7 mouse cellular contexts compared by ENCODE assay signal in genomic region chr11:69420554-69421000, GRCm38 (mm10). TPM values are rescaled to one million over a fixed set of nuclear protein-coding genes. Genes with fewer than 3 reads are reported as not detected.
A peak's percentile ranks its signal among the peaks of the same experiment; 100 is the strongest.
DNase-seq lines count a peak whose midpoint lies in the region; ATAC-seq lines count a peak whose summit lies in the region.

No protein-coding gene starts in this region.

- no peak for DNase-seq in lung, postnatal 14 days
- no peak for DNase-seq in forebrain, embryonic 10.5 days (ENCODE audit: extremely low spot score, low spot score)
- DNase-seq in right cerebral cortex, postnatal 4 days: no peak
- no peak for DNase-seq in layer of hippocampus, adult 11-12 months (ENCODE audit: low spot score)

- peak overlapping the region; percentile 62 for H3K4me3 ChIP-seq in lung, embryonic 15.5 days
- peak overlapping the region; percentile 79 for H3K4me3 ChIP-seq in forebrain, embryonic 10.5 days
- peak overlapping the region; percentile 65 for H3K4me3 ChIP-seq in intestine, embryonic 16.5 days (ENCODE audit: low read length)
- H3K4me3 ChIP-seq in neural tube, embryonic 14.5 days (ENCODE audit: low read depth, low read length): peak overlapping the region; percentile 83

- peak overlapping the region; percentile 91 for H3K4me2 ChIP-seq in lung, embryonic 15.5 days
- H3K4me2 ChIP-seq in intestine, embryonic 16.5 days (ENCODE audit: low read depth, low read length): peak overlapping the region; percentile 97
- H3K4me2 ChIP-seq in neural tube, embryonic 14.5 days (ENCODE audit: low read depth, low read length): peak overlapping the region; percentile 99

- 12% methylated on average over 10 of the region's 10 CpGs for WGBS in lung, embryonic 15.5 days
- WGBS in forebrain, embryonic 10.5 days: 3% methylated on average over 10 of the region's 10 CpGs
- WGBS in intestine, embryonic 16.5 days: 16% methylated on average over 10 of the region's 10 CpGs
- 8% methylated on average over 10 of the region's 10 CpGs for WGBS in neural tube, embryonic 14.5 days

- H3K9ac ChIP-seq in lung, embryonic 15.5 days: peak overlapping the region; percentile 24; the same call in 1 of the 2 replicates
- peak overlapping the region; percentile 53; the same call in 1 of the 2 replicates for H3K9ac ChIP-seq in intestine, embryonic 16.5 days (ENCODE audit: low read depth, low read length)
- H3K9ac ChIP-seq in neural tube, embryonic 14.5 days (replicated peaks; ENCODE audit: low read depth, low read length): 0 out of 2 replicates have a peak overlapping the region, but pooled peaks have one; percentile 18

- no peak for ATAC-seq in lung, embryonic 15.5 days (ENCODE audit: borderline replicate concordance, extremely low read depth, low FRiP score, low TSS enrichment)
- no peak for ATAC-seq in intestine, embryonic 16.5 days
- ATAC-seq in neural tube, embryonic 14.5 days (ENCODE audit: low read depth): no peak

- no peaks in the 10 kb centered on the region for H3K36me3 ChIP-seq in lung, embryonic 15.5 days
- no peaks in the 10 kb centered on the region for H3K36me3 ChIP-seq in forebrain, embryonic 10.5 days (replicated peaks)
- no peaks in the 10 kb centered on the region for H3K36me3 ChIP-seq in intestine, embryonic 16.5 days (ENCODE audit: control insufficient read depth, insufficient read depth, low read length)
- no peaks in the 10 kb centered on the region for H3K36me3 ChIP-seq in neural tube, embryonic 14.5 days (ENCODE audit: control insufficient read depth, insufficient read depth, low read length)

- no peak overlapping the region for H3K27ac ChIP-seq in lung, embryonic 15.5 days
- H3K27ac ChIP-seq in forebrain, embryonic 10.5 days: peak overlapping the region; percentile 99; the same call in 1 of the 2 replicates
- no peak overlapping the region for H3K27ac ChIP-seq in intestine, embryonic 16.5 days (ENCODE audit: low read length)
- H3K27ac ChIP-seq in neural tube, embryonic 14.5 days (ENCODE audit: low read depth, low read length): no peak overlapping the region

- H3K4me1 ChIP-seq in lung, embryonic 15.5 days: peaks cover 35% of the 10 kb centered on the region
- peaks cover 63% of the 10 kb centered on the region for H3K4me1 ChIP-seq in forebrain, embryonic 10.5 days
- H3K4me1 ChIP-seq in intestine, embryonic 16.5 days (ENCODE audit: control insufficient read depth, insufficient read depth, low read length): peaks cover 21% of the 10 kb centered on the region
- peaks cover 28% of the 10 kb centered on the region for H3K4me1 ChIP-seq in neural tube, embryonic 14.5 days (ENCODE audit: control insufficient read depth, insufficient read depth, low read length)

- no peaks in the 10 kb centered on the region for H3K9me3 ChIP-seq in lung, embryonic 15.5 days
- H3K9me3 ChIP-seq in forebrain, embryonic 10.5 days: no peaks in the 10 kb centered on the region
- no peaks in the 10 kb centered on the region for H3K9me3 ChIP-seq in intestine, embryonic 16.5 days (ENCODE audit: control insufficient read depth, low read length)
- no peaks in the 10 kb centered on the region for H3K9me3 ChIP-seq in neural tube, embryonic 14.5 days (ENCODE audit: control insufficient read depth, low read length)

- H3K27me3 ChIP-seq in lung, embryonic 15.5 days: peaks cover 21% of the 10 kb centered on the region
- H3K27me3 ChIP-seq in forebrain, embryonic 10.5 days (ENCODE audit: poor library complexity, severe bottlenecking): peaks cover 44% of the 10 kb centered on the region
- peaks cover 6% of the 10 kb centered on the region; the same call in 1 of the 2 replicates for H3K27me3 ChIP-seq in intestine, embryonic 16.5 days (replicated peaks; ENCODE audit: control insufficient read depth, insufficient read depth, low read length)
- H3K27me3 ChIP-seq in neural tube, embryonic 14.5 days (ENCODE audit: control insufficient read depth, insufficient read depth, low read length): peaks cover 14% of the 10 kb centered on the region; the same call in 1 of the 2 replicates

RNA-seq across cellular contexts. Expression of gene Kdm6b, which starts 7.1 kb away (rescaled TPM):
- polyA plus RNA-seq in lung, embryonic 15.5 days (2015; fragmentation: Nextera tagmentation; extraction: Ambion mirVana): 22.7 and 23.4 TPM in 2 replicates
- polyA plus RNA-seq in forebrain, embryonic 10.5 days (2016; fragmentation: Nextera tagmentation; extraction: Ambion mirVana): 31.7 TPM in 2 replicates
- 17.6 and 18.8 TPM in 2 replicates for polyA plus RNA-seq in intestine, embryonic 16.5 days (2015; fragmentation: Nextera tagmentation; extraction: Ambion mirVana)
- polyA plus RNA-seq in neural tube, embryonic 14.5 days (2014; fragmentation: Nextera tagmentation; extraction: Ambion mirVana): 36.1 and 37.5 TPM in 2 replicates

RNA-seq across cellular contexts. Expression of gene Tmem88, which starts 22.5 kb away (rescaled TPM):
- 46.7 and 49.8 TPM in 2 replicates for polyA plus RNA-seq in lung, embryonic 15.5 days (2015; fragmentation: Nextera tagmentation; extraction: Ambion mirVana)
- polyA plus RNA-seq in forebrain, embryonic 10.5 days (2016; fragmentation: Nextera tagmentation; extraction: Ambion mirVana): 23.3 and 23.4 TPM in 2 replicates
- 30.8 and 31.0 TPM in 2 replicates for polyA plus RNA-seq in intestine, embryonic 16.5 days (2015; fragmentation: Nextera tagmentation; extraction: Ambion mirVana)
- polyA plus RNA-seq in neural tube, embryonic 14.5 days (2014; fragmentation: Nextera tagmentation; extraction: Ambion mirVana): 2.3 and 5.3 TPM in 2 replicates

RNA-seq across cellular contexts. Expression of gene Cyb5d1, which starts 25.1 kb away (rescaled TPM):
- polyA plus RNA-seq in lung, embryonic 15.5 days (2015; fragmentation: Nextera tagmentation; extraction: Ambion mirVana): 28.4 and 31.5 TPM in 2 replicates
- polyA plus RNA-seq in forebrain, embryonic 10.5 days (2016; fragmentation: Nextera tagmentation; extraction: Ambion mirVana): 47.3 and 54.6 TPM in 2 replicates
- 22.6 and 24.0 TPM in 2 replicates for polyA plus RNA-seq in intestine, embryonic 16.5 days (2015; fragmentation: Nextera tagmentation; extraction: Ambion mirVana)
- 21.3 and 29.9 TPM in 2 replicates for polyA plus RNA-seq in neural tube, embryonic 14.5 days (2014; fragmentation: Nextera tagmentation; extraction: Ambion mirVana)

RNA-seq across cellular contexts. Expression of gene Naa38, which starts 25.3 kb away (rescaled TPM):
- polyA plus RNA-seq in lung, embryonic 15.5 days (2015; fragmentation: Nextera tagmentation; extraction: Ambion mirVana): 151 and 168 TPM in 2 replicates
- 131 and 136 TPM in 2 replicates for polyA plus RNA-seq in forebrain, embryonic 10.5 days (2016; fragmentation: Nextera tagmentation; extraction: Ambion mirVana)
- polyA plus RNA-seq in intestine, embryonic 16.5 days (2015; fragmentation: Nextera tagmentation; extraction: Ambion mirVana): 168 and 170 TPM in 2 replicates
- 112 and 132 TPM in 2 replicates for polyA plus RNA-seq in neural tube, embryonic 14.5 days (2014; fragmentation: Nextera tagmentation; extraction: Ambion mirVana)

RNA-seq across cellular contexts. Expression of gene Chd3, which starts 51.4 kb away (rescaled TPM):
- 56.7 and 59.4 TPM in 2 replicates for polyA plus RNA-seq in lung, embryonic 15.5 days (2015; fragmentation: Nextera tagmentation; extraction: Ambion mirVana)
- 40.7 and 44.9 TPM in 2 replicates for polyA plus RNA-seq in forebrain, embryonic 10.5 days (2016; fragmentation: Nextera tagmentation; extraction: Ambion mirVana)
- 33.4 and 35.5 TPM in 2 replicates for polyA plus RNA-seq in intestine, embryonic 16.5 days (2015; fragmentation: Nextera tagmentation; extraction: Ambion mirVana)
- 86.0 and 89.6 TPM in 2 replicates for polyA plus RNA-seq in neural tube, embryonic 14.5 days (2014; fragmentation: Nextera tagmentation; extraction: Ambion mirVana)
